Mouse (Mus musculus) embryo, embryonic 9.5 days (tissue): ENCODE results near the gene Hcfc1.

Experiments used
- DNase-seq: peaks from one replicate; pipeline ENCODE4 v3.0.0-alpha.2; 2017; ENCODE audit errors: extremely low spot score

Gene Hcfc1

GRCm38 (mm10) chrX:73941860-73942259, 24.3 kb downstream of the Hcfc1 start:
- DNase-seq, result no peak

DNA sequence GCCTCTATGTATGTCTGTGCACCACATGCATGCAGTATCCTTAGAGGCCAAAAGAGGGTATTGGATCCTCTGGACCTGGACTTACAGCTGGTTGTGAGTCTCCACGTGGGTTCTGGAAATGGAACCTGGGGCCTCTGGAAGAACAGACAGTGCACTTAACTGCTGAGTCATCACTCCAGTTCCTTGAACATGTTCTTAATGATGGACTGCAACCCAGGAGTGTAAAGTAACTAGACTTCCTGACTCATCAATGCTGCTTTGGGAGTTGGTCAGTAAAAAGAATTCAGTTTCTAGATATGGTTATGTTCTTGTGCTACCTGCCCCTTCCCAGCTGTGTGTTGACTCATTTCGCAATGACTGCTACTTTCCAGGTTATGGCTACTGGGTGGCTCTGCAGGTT, 34.3 kb downstream of the Hcfc1 start:
- no peak for DNase-seq

GRCm38 (mm10) chrX:73930402-73931062, 35.6 kb downstream of the Hcfc1 start, which contains the start of gene Renbp:
TSS of gene Renbp (minus strand) at chrX:73930850.
- peak; percentile 60 for DNase-seq

DNA sequence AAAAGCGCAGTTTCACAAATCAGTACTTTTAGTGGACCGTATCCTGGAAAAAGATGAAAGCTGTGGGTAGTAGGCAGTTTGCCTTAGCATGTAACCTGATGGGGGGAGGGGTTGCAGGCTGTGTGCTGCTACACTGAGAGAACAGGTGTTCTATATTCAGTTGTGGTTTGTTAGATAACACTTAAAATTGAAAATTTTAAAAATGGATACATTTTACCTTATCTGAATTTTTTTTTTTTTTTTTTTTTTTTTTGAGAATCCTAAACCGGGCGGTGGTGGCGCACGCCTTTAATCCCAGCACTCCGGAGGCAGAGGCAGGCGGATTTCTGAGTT, 43.6 kb downstream of the Hcfc1 start:
- no peak for DNase-seq

DNA sequence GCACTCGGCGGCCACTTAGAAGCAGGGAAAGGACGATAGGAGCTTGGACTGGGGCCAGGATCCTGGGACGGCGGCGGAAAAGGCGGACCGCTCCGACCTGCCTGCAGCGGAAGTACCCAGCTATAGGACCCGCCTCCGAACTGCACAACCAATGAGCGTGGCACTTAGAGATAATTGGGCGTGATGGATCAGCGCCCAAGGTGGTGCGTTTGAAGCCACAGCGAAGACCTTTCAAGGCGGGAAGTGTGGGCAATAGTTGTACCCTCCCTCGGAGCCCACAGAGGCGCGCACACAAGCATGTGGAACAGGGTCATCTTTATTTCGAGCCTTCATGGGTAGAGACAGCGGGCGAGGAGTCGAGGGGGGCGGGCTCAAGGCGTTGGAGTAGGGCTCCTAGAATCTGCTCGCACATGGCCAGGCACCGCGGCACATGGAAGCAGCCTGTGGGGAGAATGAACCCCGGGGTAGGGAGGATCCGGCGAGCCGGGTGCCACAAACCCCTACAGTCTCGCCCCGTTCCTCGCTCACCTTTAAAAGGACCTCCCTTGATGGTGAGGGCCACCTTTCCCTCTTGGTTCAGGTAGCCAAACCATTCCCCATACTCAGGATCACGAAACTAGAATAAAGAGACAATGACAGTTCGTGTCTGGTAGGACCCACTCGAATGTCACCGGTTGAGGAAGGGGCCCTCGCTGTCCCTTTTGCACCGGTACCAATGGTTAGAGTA, 44.2 kb downstream of the Hcfc1 start, which contains the start of the genes Arhgap4 and Naa10:
Gene Arhgap4, minus strand, starts transcription at position 48 of the 727 bp plus-strand sequence.
Gene Naa10, minus strand, starts transcription at position 122 of the 727 bp plus-strand sequence.
- peak; percentile 82 for DNase-seq

DNA sequence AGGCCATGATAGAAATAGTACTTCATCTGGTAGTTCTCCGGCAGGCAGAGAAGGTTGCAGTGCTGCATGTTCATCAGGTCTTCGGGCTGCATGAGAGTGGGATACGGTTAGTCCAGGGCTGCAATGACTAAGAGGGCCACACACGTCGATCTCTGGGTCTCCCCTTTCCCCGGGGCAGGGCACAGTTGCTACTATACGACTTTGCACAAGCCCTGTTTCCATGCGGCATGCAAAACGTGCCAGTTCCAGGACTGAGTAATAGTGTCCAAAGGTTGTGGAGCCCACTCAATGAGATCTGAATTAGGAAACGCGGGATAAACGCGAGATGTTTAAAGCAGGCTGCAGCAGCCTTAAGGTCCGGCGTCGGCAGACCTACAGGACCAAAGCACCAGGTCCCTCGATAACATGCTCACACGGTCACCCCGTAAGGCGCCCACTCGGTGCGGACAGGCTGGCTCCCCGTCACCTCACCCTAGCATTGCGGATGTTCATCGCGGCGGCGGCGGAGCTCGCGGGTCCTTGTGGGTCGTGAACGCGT, 44.8 kb downstream of the Hcfc1 start:
- DNase-seq, result no peak

DNA sequence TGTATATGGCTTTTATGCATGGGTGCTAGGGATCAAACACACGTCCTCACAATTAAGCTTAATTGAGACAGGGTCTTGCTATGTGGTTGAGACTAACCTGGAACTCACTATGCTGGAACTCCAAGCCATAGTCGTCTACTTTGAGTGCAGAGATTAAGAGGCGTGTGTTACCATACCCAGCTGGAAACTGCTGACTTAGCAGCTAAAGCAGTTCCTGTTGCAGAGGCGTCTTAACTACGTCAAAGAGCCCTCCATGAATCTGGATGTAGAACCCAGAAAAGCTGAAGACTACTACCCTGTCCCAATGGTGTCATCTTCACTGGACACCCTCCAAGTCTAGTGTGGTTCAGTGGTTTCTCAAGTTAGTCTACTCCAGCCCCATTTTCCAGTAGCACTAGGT, 47.5 kb downstream of the Hcfc1 start:
- DNase-seq, result no peak

GRCm38 (mm10) chrX:73916945-73917344, 49.2 kb downstream of the Hcfc1 start:
- no peak for DNase-seq

DNA sequence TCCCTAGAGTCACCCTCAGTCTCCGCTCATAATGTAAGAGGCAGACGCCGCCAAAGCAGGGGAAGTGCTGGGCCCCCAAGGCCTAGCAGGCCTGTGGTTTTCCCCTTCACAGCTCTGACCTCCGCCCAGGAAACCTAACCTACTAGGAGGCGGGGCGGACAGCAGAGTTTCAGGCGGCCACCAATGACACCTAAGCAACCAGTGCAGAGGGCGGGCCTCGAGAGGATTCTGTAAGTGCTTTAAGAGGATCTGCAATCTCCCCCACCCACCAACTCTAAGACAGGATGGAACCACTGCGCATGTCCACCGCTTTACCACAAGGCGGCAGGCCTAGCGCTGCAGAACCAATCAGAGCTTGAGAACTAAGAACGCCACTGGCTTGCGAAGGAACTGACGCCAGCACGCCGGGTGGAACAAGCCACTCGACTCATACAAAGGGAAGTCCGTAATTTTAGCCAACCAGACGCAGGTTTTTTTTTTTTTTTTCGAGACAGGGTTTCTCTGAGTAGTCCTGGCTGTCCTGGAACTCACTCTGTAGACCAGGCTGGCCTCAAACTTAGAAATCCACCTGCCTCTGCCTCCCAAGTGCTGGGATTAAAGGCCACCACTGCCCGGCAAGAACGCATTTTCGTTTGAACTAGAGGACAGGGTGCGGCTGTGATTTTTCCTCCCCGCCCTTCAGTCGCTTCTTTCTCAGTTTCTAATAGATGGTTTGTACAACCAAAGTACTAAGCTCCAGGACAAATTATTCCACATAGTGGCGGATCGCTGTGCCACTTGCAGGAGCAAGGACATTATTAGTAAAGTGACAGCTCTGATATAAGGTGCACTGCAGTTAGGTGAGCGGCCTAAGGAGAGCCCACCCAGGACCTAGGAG, 51.1 kb downstream of the Hcfc1 start:
- peak; percentile 82 for DNase-seq

- no peak for DNase-seq
These were observed 54.6 kb downstream of the Hcfc1 start for GRCm38 (mm10) chrX:73911588-73911987.

- DNase-seq, result peak; percentile 6
These were observed 55.0 kb downstream of the Hcfc1 start for GRCm38 (mm10) chrX:73911156-73911555.

DNA sequence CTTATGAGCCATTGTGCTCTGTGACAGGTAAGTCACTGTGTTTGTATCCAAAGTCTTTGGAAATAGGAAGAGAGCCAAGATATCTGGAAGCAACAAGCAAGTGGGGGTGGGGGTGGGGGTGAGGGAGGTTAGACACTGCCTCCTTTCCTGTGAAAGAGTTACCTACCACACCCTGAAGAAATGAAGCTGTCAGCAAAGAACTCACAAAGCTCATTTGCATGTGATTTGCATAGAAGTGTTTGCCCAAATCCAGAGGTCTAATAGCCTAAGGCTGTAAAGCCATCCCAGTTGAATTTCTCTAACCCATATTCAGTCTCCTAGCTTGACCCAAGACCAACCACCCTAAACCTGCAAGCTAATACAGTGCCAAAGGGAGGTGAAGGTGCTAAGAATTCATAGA, 55.7 kb downstream of the Hcfc1 start:
- DNase-seq, result no peak

DNA sequence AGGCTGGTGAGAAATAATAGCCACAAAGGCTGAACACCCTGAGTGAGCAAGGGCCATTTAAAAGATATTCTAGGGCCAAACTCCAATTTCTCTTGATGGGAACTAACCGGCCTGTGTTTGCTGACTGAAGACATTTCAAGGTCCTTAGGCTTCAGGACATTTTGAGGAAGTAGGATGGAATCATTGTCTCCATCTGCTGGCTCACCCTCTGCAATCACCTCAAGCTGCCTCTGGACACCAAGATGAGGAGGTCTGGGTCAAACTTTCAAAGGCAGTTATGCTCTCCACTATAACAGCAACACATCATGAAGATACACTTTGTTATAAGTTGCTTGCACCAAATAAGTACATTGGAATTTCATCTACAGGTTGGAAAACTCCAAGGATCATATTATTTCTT, 56.1 kb downstream of the Hcfc1 start:
- DNase-seq, result no peak

GRCm38 (mm10) chrX:73897959-73898358, 68.2 kb downstream of the Hcfc1 start:
- no peak for DNase-seq

GRCm38 (mm10) chrX:73895719-73896118, 70.4 kb downstream of the Hcfc1 start, which contains the start of gene L1cam:
TSS of gene L1cam (minus strand) at chrX:73896105.
- peak; percentile 28 for DNase-seq

DNA sequence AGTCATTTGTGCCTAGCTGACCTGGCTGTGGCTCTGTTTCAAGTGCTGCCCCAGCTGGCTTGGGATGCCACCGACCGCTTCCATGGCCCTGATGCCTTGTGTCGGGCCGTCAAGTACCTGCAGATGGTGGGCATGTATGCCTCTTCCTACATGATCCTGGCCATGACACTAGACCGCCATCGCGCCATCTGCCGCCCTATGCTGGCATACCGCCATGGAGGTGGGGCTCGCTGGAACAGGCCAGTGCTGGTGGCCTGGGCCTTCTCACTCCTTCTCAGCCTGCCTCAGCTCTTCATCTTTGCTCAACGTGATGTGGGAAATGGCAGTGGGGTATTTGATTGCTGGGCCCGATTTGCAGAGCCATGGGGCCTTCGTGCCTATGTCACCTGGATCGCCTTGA, 73.3 kb downstream of the Hcfc1 start:
- no peak for DNase-seq
